Mouse (Mus musculus): ENCODE results near the gene Mcm5.

- TF ChIP-seq CTCF (IDR thresholded peaks at IDR 0.05; ENCODE audit: low read depth) (no peak), EP300 (IDR thresholded peaks at IDR 0.05; ENCODE audit: low read depth) (no peak)
Measured at GRCm38 (mm10) chr8:75110093-75110492, 724 bp downstream of the Mcm5 start.
